Mouse (Mus musculus): Measurements from ENCODE around the gene Mob2. TPM values are rescaled to one million over a fixed set of nuclear protein-coding genes. Genes with fewer than 3 reads are reported as not detected.
A peak's percentile ranks its signal among the peaks of the same experiment; 100 is the strongest.

Mob2 gene
- total RNA-seq, 2 experiments from 2014 or later = 45.3 to 45.9 TPM

DNA sequence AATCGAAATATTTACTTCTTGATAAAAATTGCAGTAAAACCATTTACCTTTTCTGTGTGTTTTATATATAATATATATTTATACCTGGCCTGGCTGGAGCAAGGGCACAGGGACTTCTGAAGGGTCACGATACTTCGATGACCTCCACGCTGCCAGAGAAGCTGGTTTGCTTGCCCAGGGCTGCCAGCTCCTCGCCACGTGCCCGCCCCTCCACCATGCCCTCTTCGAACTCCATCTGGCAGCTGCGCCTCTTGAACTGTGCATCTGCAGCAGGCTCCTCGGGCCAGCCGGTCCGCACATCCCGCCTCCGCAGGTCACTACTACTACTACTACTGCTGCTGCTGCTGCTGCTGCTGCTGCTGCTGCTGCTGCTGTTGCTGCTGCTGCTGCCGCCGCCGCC lies 20.9 kb upstream of the Mob2 start:
- ATAC-seq (replicated peaks; ENCODE audit: poor library complexity) = no peak

GRCm38 (mm10) chr7:142080876-142081275 lies 20.0 kb upstream of the Mob2 start:
- ATAC-seq (replicated peaks; ENCODE audit: poor library complexity) = no peak

DNA sequence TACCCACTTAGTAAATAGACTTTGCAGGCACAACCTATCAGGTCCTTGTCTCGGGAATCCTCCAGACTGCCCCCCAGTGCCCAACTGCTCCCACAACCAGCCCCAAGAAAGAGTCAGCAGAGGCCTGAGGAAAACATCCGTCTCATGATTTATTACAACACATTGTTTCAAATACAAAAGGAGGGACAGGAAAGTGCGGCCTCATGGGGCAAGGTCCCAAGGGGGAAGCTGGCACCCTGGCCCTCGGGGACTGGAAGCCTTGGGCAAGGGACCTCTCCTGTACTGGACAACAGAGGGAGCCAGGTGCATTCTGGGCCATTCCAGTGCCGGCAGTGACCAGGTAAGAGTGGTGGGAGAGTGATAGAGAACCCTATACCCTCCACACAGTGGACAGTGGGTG lies 18.5 kb upstream of the Mob2 start:
- peak; percentile 37 for ATAC-seq (replicated peaks; ENCODE audit: poor library complexity)

GRCm38 (mm10) chr7:142077138-142077537 lies 16.3 kb upstream of the Mob2 start:
- no peak for ATAC-seq (replicated peaks; ENCODE audit: poor library complexity)

GRCm38 (mm10) chr7:142074146-142074886 lies 13.5 kb upstream of the Mob2 start:
- ATAC-seq (replicated peaks; ENCODE audit: poor library complexity) = no peak

DNA sequence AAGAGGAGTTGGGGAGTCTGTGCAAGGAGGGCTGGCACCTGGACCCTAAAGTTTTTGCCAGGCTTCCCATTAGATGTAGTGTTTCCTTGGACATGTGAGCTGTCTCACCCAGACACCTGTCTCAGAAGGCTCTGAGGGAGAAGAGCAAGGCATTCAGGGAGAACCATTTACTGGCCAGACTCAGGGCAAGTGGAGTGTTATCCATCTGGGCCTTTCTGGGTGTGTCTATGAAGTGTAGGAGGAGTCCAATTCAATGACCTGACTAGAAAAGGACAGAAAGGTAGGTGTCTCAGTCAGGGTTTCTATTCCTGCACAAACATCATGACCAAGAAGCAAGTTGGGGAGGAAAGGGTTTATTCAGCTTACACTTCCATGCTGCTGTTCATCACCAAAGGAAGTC lies 10.9 kb upstream of the Mob2 start:
- no peak for ATAC-seq (replicated peaks; ENCODE audit: poor library complexity)

- peak; percentile 47 for ATAC-seq (replicated peaks; ENCODE audit: poor library complexity)
These were observed 10.3 kb upstream of the Mob2 start for GRCm38 (mm10) chr7:142071212-142071578.

- peak; percentile 95 for ATAC-seq (replicated peaks; ENCODE audit: poor library complexity)
These were observed 9.8 kb upstream of the Mob2 start for GRCm38 (mm10) chr7:142070458-142071211.

- ATAC-seq (replicated peaks; ENCODE audit: poor library complexity) = peak; percentile 73
These were observed 7.6 kb upstream of the Mob2 start for GRCm38 (mm10) chr7:142068429-142068828.

GRCm38 (mm10) chr7:142060185-142060930 lies 507 bp downstream of the Mob2 start:
- ATAC-seq (replicated peaks; ENCODE audit: poor library complexity) = no peak

DNA sequence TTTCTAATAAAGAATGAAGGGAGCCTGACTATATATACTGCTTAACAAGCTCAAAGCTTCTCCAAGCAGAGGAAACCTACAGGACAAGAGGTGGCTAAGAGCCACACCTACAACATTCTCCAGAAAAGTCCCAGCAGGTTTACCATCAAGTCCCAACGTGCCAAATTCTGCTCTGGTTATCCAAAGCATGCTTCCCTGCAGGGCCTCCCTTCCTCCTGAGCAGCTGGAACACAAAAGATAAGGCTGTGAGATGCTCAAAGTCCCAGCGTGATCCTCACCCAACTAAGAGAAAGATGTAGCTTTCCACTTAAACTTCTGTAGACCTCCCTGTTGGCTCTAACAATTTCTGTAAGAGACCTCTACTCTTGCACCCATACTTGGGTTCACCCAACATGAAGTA lies 1.8 kb downstream of the Mob2 start:
- ATAC-seq (replicated peaks; ENCODE audit: poor library complexity) = no peak

- ATAC-seq (replicated peaks; ENCODE audit: poor library complexity) = peak; percentile 9
These were observed 3.7 kb downstream of the Mob2 start for GRCm38 (mm10) chr7:142057121-142057520.

DNA sequence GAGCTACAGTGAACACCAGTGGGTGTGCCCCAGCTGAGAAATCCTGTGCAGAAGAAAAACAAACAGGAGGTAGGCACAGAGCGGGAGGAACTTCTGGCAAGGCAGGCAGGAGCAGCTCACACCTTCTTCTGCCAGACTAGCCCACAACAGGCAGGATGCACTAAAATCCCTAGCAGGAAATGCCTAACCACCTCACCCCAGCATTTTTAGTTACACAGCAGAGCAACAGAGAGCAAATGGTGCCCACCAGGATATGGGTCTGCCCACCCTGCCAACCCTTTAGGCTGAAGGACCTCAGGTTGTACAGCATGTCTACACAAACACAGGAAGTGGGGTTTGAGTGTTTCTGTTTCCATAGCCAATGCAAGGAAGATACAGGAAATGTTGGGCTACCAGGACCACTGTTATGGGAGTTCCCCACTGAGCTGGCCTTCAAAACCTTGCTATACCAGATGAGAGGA lies 4.2 kb downstream of the Mob2 start:
- peak; percentile 63 for ATAC-seq (replicated peaks; ENCODE audit: poor library complexity)

GRCm38 (mm10) chr7:142055431-142055830 lies 5.4 kb downstream of the Mob2 start:
- no peak for ATAC-seq (replicated peaks; ENCODE audit: poor library complexity)

DNA sequence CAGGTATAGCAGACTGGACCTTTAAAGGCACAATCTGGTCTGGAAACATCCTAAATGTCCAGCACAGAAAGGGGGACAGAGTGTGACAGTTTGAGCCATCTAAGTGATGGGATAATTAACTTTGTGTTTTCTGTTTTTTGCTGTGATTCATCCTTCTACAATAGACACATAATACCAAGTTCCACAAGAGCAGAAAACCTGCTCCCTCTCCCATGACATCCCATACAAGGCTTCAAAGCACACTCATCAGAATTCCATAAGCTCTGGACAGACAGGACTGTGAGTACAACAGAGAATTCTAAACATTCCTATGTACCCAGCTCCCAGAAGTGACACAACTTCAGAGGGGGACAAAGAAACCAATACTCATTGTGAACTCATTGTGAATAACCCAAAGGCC lies 10.3 kb downstream of the Mob2 start:
- no peak for ATAC-seq (replicated peaks; ENCODE audit: poor library complexity)

DNA sequence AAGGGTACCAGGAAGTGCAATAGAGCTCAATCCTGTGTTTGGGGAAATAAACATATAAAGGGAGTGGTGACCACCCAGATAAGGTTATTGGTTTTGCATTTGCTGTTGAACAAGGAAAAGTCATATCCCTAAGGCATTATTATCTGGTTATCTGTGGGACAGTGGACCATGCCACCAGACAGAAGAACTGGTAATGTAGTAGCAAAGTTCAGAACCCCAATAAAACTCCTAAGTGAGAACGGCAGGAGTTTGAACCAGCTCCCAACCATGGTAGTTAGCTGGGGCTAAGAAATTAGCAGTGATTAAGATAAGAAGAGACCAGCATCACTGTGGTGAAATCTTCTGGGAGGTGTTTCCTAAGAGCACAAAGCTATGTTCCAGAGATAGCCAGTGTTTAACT lies 14.9 kb downstream of the Mob2 start:
- no peak for ATAC-seq (replicated peaks; ENCODE audit: poor library complexity)

GRCm38 (mm10) chr7:142045344-142045743 lies 15.5 kb downstream of the Mob2 start:
- ATAC-seq (replicated peaks; ENCODE audit: poor library complexity) = no peak

- ATAC-seq (replicated peaks; ENCODE audit: poor library complexity) = peak; percentile 89
These were observed 20.1 kb downstream of the Mob2 start for GRCm38 (mm10) chr7:142040756-142041155.

- peak; percentile 82 for ATAC-seq (replicated peaks; ENCODE audit: poor library complexity)
These were observed 23.2 kb downstream of the Mob2 start for GRCm38 (mm10) chr7:142037553-142038170.

DNA sequence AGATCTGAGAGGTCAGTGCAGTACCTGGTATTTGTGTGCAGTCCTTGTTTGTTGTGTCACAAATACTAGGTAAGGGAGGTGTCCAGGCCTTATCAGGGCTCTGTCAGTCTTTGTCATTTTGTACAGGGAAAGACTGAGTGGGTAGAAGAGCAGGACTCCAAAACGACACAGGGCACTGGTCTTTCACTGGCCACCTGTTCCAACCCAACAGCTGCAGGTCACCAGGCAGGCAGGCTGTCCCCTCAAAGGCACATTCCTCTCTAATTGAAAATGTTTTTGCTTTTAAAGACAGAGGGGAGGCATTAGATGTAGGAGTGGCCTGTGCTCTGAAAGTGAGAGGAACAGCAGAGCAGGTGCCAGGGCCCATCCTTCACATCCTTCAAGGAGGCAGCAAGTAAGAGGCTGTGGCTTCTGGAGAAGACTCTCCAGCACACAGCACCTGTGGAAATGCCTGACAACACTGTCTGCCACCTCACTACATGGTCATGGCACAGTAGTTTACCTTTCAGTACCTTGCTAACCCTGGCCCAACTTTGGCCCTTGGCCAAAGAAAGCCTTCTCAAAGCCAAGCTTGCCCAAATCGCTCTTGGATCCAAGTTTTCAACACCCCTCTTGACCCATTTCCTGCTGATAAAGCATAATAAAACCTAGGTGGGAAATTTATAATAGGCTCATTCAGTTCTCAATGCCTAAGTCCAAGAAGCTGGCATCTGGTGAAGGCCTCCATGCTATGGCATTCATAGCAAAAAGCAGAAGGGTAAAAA lies 25.6 kb downstream of the Mob2 start:
- no peak for ATAC-seq (replicated peaks; ENCODE audit: poor library complexity)
